Mouse (Mus musculus): Measurements from ENCODE around the gene Ltb4r2.

Ltb4r2 gene

GRCm38 (mm10) chr14:55737086-55737687, 24.0 kb upstream of the Ltb4r2 start:
- peak; percentile 48 for DNase-seq

DNA sequence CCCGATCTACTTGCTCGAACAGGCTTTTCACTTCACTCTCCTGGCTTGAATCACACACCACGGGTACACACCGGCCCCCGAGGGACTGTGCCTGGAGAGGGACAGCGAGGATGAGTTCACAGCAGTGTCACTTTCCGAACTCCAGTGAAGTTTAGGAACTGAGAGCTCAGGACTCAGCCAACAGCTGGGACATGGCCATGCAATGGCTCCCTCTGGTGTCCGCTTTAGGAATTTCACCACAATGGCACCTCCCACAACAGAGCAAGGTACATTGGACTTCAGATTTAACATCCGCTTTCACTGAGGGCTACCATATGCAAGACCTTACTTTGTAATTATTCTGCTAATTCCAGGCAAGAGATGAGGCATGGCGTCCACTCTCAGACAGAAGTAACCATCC, 17.5 kb upstream of the Ltb4r2 start:
- peak; percentile 93 for DNase-seq

- DNase-seq, result peak; percentile 94
Measured at GRCm38 (mm10) chr14:55745180-55745860, 15.9 kb upstream of the Ltb4r2 start, which contains the start of the genes Dhrs1 and Nop9. Dhrs1 (minus strand) TSS chr14:55745690. Nop9 (plus strand) TSS chr14:55745693.

- no peak for DNase-seq
Measured at GRCm38 (mm10) chr14:55745861-55746237, 15.4 kb upstream of the Ltb4r2 start.

- DNase-seq, result no peak
Measured at GRCm38 (mm10) chr14:55747051-55747847, 14.0 kb upstream of the Ltb4r2 start.

- DNase-seq, result no peak
Measured at GRCm38 (mm10) chr14:55757566-55757965, 3.7 kb upstream of the Ltb4r2 start.

- peak; percentile 69 for DNase-seq
Measured at GRCm38 (mm10) chr14:55758363-55758784, 2.9 kb upstream of the Ltb4r2 start, which contains the start of gene Cideb. Cideb (minus strand) TSS chr14:55758458.

DNA sequence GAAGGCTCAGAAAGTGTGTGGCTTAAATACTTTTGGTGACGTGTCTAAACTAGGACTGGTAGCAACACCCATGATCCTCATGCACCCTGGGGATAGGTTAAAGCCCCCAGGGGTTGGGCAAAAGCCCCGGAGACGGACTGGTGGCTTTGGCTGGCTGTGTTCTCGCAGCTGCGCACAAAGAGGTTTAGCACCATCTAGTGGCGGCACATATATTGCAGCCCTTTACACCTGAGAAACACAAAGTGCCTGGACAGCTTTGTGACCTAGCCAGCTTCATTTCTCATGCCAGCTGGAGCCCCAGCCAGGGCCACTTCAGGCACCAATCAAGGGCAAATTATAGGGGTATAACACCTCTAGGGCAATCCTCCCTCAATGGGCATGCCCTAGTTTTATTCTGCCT, 1.1 kb upstream of the Ltb4r2 start:
- DNase-seq, result peak; percentile 94

- DNase-seq, result peak; percentile 78
Measured at GRCm38 (mm10) chr14:55762001-55762821, 983 bp downstream of the Ltb4r2 start.

- DNase-seq, result no peak
Measured at GRCm38 (mm10) chr14:55763166-55763565, 1.9 kb downstream of the Ltb4r2 start.

DNA sequence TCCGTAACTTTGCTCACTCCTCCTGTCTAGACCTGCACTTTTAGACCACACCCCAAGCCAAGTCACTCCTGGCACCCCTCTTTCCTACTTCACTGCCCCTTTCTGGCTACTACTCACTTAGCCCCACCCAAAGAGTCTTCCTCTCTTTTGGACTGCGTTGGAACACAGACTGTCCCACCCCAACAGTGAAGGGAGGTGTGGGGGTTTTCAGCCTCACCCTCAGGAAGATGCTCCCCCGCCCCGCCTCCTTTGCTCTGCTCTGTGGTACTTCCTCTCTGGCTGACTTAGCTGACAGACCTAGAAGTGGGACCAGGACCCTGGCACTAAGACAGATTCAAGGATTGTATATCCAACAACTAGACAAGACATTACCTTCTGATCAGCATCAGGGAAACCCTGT, 4.5 kb downstream of the Ltb4r2 start, which contains the start of gene Ltb4r1:
TSS of gene Ltb4r1 (plus strand) at position 267 of the 400 bp plus-strand sequence.
- no peak for DNase-seq

- DNase-seq, result peak; percentile 82
Measured at GRCm38 (mm10) chr14:55767519-55768414, 6.5 kb downstream of the Ltb4r2 start.

- DNase-seq, result no peak
Measured at GRCm38 (mm10) chr14:55768555-55768954, 7.3 kb downstream of the Ltb4r2 start.

- no peak for DNase-seq
Measured at GRCm38 (mm10) chr14:55769087-55769703, 8.0 kb downstream of the Ltb4r2 start.

DNA sequence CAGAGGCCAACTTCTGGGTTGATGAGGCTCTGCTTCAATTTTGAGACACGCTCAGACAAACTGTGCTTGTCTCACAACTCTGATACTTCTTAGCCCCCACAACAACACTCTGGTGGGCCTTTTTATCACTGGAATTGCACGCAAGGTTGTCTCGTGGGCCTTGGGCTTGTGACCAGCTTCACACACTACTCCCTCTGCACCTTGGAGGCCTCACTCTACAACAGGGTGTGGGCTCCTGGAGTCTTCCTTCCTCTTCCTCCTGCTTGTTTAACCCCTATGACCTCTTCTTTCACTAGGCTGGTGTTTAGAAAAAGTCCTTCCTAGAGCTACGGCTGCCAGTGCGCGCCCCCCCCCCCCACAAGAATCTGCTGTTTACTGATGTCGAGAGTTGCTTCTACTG, 15.5 kb downstream of the Ltb4r2 start:
- no peak for DNase-seq

- DNase-seq, result no peak
Measured at GRCm38 (mm10) chr14:55777176-55777575, 15.9 kb downstream of the Ltb4r2 start.

- DNase-seq, result peak; percentile 5
Measured at GRCm38 (mm10) chr14:55777806-55778205, 16.6 kb downstream of the Ltb4r2 start.

DNA sequence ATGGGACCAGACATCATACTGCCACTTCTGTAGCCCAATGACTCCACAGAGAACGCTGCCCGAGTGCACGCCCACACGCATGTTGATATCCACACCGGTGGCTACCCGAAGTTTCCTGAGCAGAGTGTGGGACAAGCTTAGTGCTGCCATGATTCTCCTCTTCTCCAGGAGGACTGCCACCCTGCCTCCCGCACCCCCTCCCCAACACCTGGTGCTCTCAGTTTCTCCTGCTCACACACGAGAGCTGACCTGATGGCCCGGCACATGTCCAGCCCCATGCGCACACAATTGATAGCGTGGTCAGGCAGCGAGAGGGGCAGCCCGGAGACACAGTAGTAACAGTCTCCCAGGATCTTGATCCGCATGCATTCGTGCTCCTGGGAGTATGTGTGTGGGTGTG, 17.5 kb downstream of the Ltb4r2 start:
- DNase-seq, result peak; percentile 6

DNA sequence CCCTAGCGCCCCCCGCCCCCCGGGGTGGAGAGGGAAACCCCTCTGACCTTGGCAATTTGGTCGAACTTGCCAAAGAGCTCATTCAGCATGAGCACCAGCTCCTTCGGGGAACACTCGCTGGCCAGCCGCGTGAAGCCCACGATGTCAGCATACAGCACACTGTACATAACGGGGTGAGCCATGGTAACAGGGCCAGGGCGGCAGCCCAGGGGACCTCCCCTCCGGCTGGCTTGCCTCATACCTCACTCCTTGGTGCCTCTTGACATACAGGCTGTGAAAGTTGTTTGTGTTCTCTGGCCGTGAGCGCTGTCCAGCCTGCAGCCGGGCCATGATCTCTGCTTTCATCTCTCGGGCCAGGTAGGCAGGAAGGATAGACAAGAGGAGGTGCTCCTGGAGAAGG, 18.4 kb downstream of the Ltb4r2 start:
- DNase-seq, result peak; percentile 16

DNA sequence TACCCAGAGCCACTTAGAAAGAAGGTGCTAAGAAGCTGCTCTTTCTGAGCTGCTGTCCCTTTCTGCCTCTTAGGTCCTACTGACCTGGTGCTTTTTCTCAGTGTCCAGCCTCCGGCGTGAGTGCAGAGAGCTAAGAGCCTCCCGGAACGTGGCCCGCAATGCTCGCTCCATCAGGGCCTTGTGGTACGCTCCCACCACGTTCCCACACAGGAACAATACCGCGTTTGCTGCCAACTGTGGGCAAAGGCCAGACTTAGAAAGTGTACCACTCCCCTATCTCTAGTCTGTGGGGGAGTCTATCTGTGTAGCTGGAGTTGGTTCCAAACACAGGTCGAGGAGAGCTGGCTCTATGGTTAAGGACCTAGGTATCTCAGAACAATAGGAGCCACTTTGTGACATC, 19.5 kb downstream of the Ltb4r2 start:
- DNase-seq, result peak; percentile 13

- DNase-seq, result peak; percentile 81
Measured at GRCm38 (mm10) chr14:55781310-55781709, 20.1 kb downstream of the Ltb4r2 start.
